Mouse (Mus musculus) G1E-ER4 (cell line): Measurements from ENCODE around the gene Ltbp3. TPM values are rescaled to one million over a fixed set of nuclear protein-coding genes. Genes with fewer than 3 reads are reported as not detected.

Experiments
- GATA1 ChIP-seq: IDR thresholded peaks from one replicate; pipeline ENCODE4 v1.8.0; 2012; ENCODE audit warnings: low read length, inconsistent platforms
- polyA plus RNA-seq: library from polyadenylated mRNA; stranded (reverse); fragments of >175 nt; gene quantifications from 2 replicates; pipeline ENCODE4 v1.2.3, GENCODE M21; 2012

Ltbp3 gene
- polyA plus RNA-seq, 1 experiment, result not detected

DNA sequence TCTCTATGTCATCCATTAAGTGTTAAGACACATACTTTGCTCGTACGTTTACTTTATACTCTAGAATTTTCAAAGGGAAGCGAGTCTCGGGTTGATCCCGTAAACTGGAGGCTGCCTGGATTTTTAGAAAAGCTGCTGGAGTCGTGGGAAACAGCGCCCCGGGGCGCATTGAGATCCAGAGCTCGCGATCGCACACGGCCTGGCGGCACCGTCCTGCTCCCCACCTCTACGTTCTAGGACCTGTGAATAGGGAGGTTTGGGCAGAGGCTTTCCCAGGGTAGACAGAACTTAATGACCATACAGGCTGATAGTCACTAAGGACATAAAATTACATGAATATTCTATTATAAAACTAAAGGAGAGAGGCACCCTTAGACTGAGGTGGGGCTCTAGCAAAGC, 63.2 kb downstream of the Ltbp3 start:
- TF ChIP-seq GATA1, result no peak

DNA sequence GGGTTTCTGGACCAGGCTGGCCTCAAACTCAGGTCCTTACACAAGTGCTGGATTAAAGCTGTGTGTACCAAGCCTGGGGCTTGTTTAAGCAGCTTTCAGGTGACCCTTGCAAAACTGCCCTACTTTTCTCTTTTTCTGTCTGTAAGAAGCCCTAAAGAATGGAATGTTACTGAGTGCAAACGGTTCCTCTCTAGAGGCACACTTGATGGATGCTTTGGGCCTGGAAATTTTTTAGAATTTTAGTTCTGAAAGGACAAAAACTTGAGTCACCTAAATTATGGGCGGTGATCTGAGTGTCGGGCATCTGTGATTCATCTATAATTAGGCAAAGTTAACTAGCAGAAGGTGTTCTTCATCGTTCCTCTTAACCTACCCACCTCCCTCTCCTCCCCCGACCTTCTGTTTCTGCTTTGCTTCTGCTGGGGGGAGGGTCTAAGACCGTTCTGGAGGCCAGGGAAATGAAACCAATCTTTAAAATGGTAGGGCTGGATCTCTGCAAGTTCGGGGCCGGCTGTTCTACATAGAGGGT, 63.7 kb downstream of the Ltbp3 start:
- TF ChIP-seq GATA1, result no peak

DNA sequence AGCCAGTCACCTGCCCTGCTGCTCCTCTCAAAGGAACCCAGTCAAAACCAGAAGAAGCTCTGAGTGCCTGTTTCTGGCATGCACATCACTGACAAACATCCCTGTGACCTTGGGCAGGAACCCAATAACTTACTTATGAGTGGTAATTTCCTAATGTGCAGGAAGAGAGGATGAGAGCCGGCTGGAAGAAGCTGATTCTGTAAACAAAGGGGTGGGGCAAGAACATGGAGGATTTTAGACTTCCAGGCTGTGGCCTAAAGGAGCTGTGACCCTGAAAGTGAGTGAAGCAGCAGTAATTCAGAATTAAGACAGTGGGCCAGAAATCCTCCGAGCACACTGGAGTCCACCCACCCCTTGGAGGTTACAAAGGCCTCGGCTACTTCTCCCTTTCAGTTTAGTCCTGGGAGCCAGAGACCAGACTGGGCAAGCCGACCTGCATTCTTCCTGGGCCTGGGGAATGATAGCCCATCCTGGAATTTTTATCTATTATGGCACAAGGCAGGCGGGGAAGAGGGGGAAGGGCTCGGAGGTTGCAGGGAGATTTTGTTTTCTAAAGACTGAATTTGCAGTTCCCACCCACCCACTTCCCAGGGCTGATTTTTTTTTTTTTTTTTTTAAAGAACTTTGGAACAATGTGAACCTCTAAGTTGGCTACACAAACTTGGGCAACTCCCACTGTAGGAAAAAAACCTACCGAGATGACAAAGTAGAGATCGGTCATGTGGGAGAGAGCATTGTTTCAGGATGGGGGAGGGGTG, 65.5 kb downstream of the Ltbp3 start:
- no peak for TF ChIP-seq GATA1

DNA sequence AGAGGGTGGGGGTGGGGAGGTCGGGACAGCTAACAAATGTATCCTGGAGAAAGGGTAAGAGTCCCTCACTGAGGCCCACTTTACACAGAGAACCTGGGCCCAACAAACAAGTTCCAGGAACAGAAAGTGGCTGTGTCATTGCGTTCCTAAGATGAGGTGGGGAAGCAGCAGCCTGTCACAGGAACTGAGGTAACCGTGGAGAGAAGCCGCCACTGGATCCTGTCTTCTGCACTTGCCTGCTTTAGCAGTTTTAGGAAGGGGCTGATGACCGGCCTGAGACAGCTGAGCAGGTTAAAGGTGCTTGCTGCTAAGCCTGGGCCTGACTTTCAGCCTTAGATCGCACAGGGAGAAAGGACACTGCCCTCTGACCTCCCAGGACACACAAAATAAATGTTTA, 66.1 kb downstream of the Ltbp3 start:
- no peak for TF ChIP-seq GATA1

DNA sequence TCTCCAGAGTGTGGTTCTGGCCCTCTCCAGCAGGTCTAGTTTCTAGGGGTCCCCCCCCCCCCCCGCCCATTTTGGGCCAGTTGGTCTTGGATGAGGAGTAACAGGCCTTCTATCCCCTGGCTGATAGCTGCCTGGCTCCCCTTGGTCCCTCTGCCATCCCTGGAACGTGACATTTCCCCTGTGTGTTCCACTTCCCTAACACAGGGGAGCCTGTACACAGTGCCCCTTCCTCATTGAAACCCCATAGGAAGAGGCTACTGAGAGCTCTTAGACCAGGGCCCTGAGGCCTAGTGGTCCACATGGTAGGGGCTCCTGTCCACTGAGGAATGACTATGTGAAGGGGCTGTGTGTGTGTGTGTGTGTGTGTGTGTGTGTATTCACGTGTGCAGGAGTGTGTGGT, 67.0 kb downstream of the Ltbp3 start:
- no peak for TF ChIP-seq GATA1

Other genes starting within 250 kb of the Ltbp3 start
- gene 1700020D05Rik, start 237.1 kb upstream of the Ltbp3 start, polyA plus RNA-seq, result 0.10 and 0.17 TPM in 2 replicates
- gene Snx32, start 230.4 kb upstream of the Ltbp3 start, polyA plus RNA-seq, result 1.4 and 1.7 TPM in 2 replicates
- gene Ovol1, start 180.3 kb upstream of the Ltbp3 start, polyA plus RNA-seq, result not detected in 2 replicates
- gene Ap5b1, start 172.9 kb upstream of the Ltbp3 start, polyA plus RNA-seq, result 18.6 and 18.8 TPM in 2 replicates
- gene Rnaseh2c, start 139.0 kb upstream of the Ltbp3 start, polyA plus RNA-seq, result 350 and 521 TPM in 2 replicates
- gene Kat5, start 130.7 kb upstream of the Ltbp3 start, polyA plus RNA-seq, result 122 and 156 TPM in 2 replicates
- gene Rela, start 103.4 kb upstream of the Ltbp3 start, polyA plus RNA-seq, result 79.0 and 109 TPM in 2 replicates
- gene Sipa1, start 77.2 kb upstream of the Ltbp3 start, polyA plus RNA-seq, result 89.3 and 105 TPM in 2 replicates
- gene Map3k11, start 52.2 kb upstream of the Ltbp3 start, polyA plus RNA-seq, result 136 and 165 TPM in 2 replicates
- 206 and 209 TPM in 2 replicates for gene Pcnx3, start 52.0 kb upstream of the Ltbp3 start, polyA plus RNA-seq
- 0.21 and 0.23 TPM in 2 replicates for gene Kcnk7, start 36.5 kb upstream of the Ltbp3 start, polyA plus RNA-seq
- gene Ehbp1l1, start 14.6 kb upstream of the Ltbp3 start, polyA plus RNA-seq, result 91.2 and 97.8 TPM in 2 replicates
- gene Fam89b, start 11.3 kb upstream of the Ltbp3 start, polyA plus RNA-seq, result 71.1 and 79.7 TPM in 2 replicates
- gene Scyl1, start 30.5 kb downstream of the Ltbp3 start, polyA plus RNA-seq, result 76.3 and 96.3 TPM in 2 replicates
- 12.9 and 13.6 TPM in 2 replicates for gene Frmd8, start 134.4 kb downstream of the Ltbp3 start, polyA plus RNA-seq
- 0.15 and 0.64 TPM in 2 replicates for gene Slc25a45, start 136.9 kb downstream of the Ltbp3 start, polyA plus RNA-seq
- 0.73 and 1.3 TPM in 2 replicates for gene Tigd3, start 153.2 kb downstream of the Ltbp3 start, polyA plus RNA-seq
- 34.4 and 70.2 TPM in 2 replicates for gene Dpf2, start 172.1 kb downstream of the Ltbp3 start, polyA plus RNA-seq
- gene Cdc42ep2, start 183.9 kb downstream of the Ltbp3 start, polyA plus RNA-seq, result 0.39 and 0.43 TPM in 2 replicates
- gene Pola2, start 223.3 kb downstream of the Ltbp3 start, polyA plus RNA-seq, result 45.7 and 48.5 TPM in 2 replicates
- not detected in 2 replicates for gene Slc22a20, start 245.2 kb downstream of the Ltbp3 start, polyA plus RNA-seq